Mouse (Mus musculus): ENCODE results near the gene Clca2. TPM values are rescaled to one million over a fixed set of nuclear protein-coding genes. Genes with fewer than 3 reads are reported as not detected.

Clca2 gene
- polyA plus RNA-seq, 1 experiment from 2014 or later = 2.9 TPM

DNA sequence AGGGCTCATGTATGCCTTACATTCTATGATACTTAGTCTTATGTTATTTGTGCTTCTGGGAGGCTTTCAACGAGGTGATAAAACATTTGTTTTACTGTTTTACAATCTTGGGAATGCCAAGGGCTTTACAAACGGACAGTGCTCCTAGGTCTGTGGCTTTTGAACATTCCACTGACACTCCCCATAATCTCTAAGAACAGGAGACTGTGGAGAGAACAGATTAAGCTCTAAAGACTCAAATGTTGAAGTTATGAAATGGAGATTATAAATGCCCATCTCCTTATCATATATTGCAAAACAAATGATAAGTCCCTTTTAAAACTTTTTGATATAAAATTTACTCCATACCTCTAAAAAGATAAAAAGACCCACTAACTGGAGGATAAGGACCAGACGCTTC, 60.4 kb downstream of the Clca2 start:
- no peaks in the 10 kb centered on the region for H3K4me1 ChIP-seq (replicated peaks; ENCODE audit: control insufficient read depth, insufficient read depth)
- H3K27me3 ChIP-seq (ENCODE audit: control insufficient read depth, insufficient read depth, low read length) = no peaks in the 10 kb centered on the region
- DNase-seq (ENCODE audit: low spot score) (no peak), ATAC-seq (ENCODE audit: low FRiP score, low TSS enrichment) (no peak)
- H3K4me3 ChIP-seq (ENCODE audit: low read depth, low read length) = no peak overlapping the region
- H3K36me3 ChIP-seq (ENCODE audit: control insufficient read depth, insufficient read depth, low read length) = no peaks in the 10 kb centered on the region
- H3K9ac ChIP-seq (ENCODE audit: low read length) = no peak overlapping the region
- WGBS = 49% methylated on average over 3 of the region's 3 CpGs
- no peak overlapping the region for H3K4me2 ChIP-seq (replicated peaks; ENCODE audit: low read depth)
- no peak overlapping the region for H3K27ac ChIP-seq (replicated peaks)
- no peaks in the 10 kb centered on the region for H3K9me3 ChIP-seq (ENCODE audit: control insufficient read depth, low read length)
- TF ChIP-seq EP300 (optimal IDR thresholded peaks at IDR 0.05) (no peak), CTCF (IDR thresholded peaks at IDR 0.05; ENCODE audit: low read depth) (no peak)

DNA sequence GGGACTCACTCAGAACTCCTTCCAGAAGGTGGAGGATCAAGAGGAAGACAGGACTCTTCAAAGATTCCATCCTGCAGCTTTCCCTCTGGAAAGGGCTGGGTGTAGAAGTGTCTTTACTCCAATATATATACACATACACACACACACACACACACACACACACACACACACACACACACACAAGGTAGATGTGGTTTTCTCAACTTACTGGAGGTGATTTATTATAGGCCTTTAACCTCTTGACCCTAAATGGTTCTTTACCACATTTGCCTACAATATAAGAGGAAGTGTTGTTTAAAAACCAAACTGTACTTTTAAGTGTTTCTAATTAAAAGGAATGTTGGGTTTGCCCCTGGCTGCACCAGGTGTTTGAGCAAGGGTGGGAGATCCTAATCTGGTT, 66.6 kb downstream of the Clca2 start, which contains the start of gene Clca1:
Gene Clca1, minus strand, starts transcription at position 101 of the 400 bp plus-strand sequence.
- TF ChIP-seq CTCF (IDR thresholded peaks at IDR 0.05; ENCODE audit: low read depth) (no peak), EP300 (optimal IDR thresholded peaks at IDR 0.05) (no peak)
- ATAC-seq (ENCODE audit: low FRiP score, low TSS enrichment) = no peak
- Histone ChIP-seq H3K27me3 (ENCODE audit: control insufficient read depth, insufficient read depth, low read length) (no peaks in the 10 kb centered on the region), H3K4me3 (ENCODE audit: low read depth, low read length) (no peak within 1 kb of the TSS), H3K27ac (replicated peaks) (no peak within 1 kb of the TSS), H3K9me3 (ENCODE audit: control insufficient read depth, low read length) (no peaks in the 10 kb centered on the region), H3K9ac (ENCODE audit: low read length) (no peak within 1 kb of the TSS), H3K4me1 (replicated peaks; ENCODE audit: control insufficient read depth, insufficient read depth) (no peaks in the 10 kb centered on the region), H3K36me3 (ENCODE audit: control insufficient read depth, insufficient read depth, low read length) (no peaks in the 10 kb centered on the region), H3K4me2 (replicated peaks; ENCODE audit: low read depth) (no peak within 1 kb of the TSS)
- no peak for DNase-seq (ENCODE audit: low spot score)

DNA sequence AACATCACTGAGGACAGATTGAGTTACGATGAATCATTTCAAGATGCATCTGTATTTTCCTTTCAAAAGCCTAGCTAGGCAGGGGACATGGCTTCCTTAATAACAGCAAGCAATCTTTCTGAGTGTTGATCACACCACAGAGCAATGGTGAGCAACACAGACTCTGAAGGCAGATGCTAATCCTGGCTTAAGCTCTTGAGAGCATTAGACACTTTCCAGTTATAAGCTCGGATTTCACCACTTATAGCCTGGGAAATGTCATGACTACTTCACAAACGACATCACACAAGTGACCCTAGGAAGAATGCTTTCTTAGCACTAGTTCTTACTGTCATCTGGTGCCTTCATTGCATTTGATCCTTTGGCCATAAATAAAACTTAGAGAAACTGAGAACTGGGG, 71.2 kb downstream of the Clca2 start:
- H3K9me3 ChIP-seq (ENCODE audit: control insufficient read depth, low read length) = no peaks in the 10 kb centered on the region
- no peaks in the 10 kb centered on the region for H3K36me3 ChIP-seq (ENCODE audit: control insufficient read depth, insufficient read depth, low read length)
- WGBS = 58% methylated on average over 3 of the region's 3 CpGs
- no peaks in the 10 kb centered on the region for H3K27me3 ChIP-seq (ENCODE audit: control insufficient read depth, insufficient read depth, low read length)
- H3K9ac ChIP-seq (ENCODE audit: low read length) = no peak overlapping the region
- no peaks in the 10 kb centered on the region for H3K4me1 ChIP-seq (replicated peaks; ENCODE audit: control insufficient read depth, insufficient read depth)
- no peak for ATAC-seq (ENCODE audit: low FRiP score, low TSS enrichment)
- no peak for DNase-seq (ENCODE audit: low spot score)
- no peak overlapping the region for H3K4me3 ChIP-seq (ENCODE audit: low read depth, low read length)
- H3K4me2 ChIP-seq (replicated peaks; ENCODE audit: low read depth) = no peak overlapping the region
- no peak overlapping the region for H3K27ac ChIP-seq (replicated peaks)
- no peak for TF ChIP-seq CTCF (IDR thresholded peaks at IDR 0.05; ENCODE audit: low read depth)
- no peak for TF ChIP-seq EP300 (optimal IDR thresholded peaks at IDR 0.05)

DNA sequence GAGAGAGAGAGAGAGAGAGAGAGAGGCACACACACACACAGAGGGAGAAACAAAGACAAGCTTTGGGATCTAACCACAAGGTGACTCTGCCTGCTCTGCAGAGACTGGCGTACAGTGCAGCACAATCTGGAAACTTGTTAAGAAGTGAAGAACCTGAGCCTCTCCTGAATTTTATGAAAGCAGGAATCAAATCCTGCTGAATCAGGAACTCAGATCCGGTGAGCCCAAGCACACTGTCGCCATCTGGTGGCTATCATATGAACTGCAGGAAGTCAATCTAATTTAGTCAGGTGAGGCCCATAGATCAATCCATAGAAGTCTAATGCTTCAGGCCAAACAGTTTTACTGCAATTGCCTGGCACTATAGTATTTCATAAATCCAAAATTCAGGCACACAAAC, 72.5 kb downstream of the Clca2 start:
- DNase-seq (ENCODE audit: low spot score) (peak; percentile 48), ATAC-seq (ENCODE audit: low FRiP score, low TSS enrichment) (no peak)
- WGBS = 29% methylated on average over 3 of the region's 3 CpGs
- no peak overlapping the region for H3K27ac ChIP-seq (replicated peaks)
- H3K4me2 ChIP-seq (replicated peaks; ENCODE audit: low read depth) = no peak overlapping the region
- no peak overlapping the region for H3K9ac ChIP-seq (ENCODE audit: low read length)
- TF ChIP-seq CTCF (IDR thresholded peaks at IDR 0.05; ENCODE audit: low read depth) (peak; percentile 95), EP300 (optimal IDR thresholded peaks at IDR 0.05) (no peak)
- H3K4me3 ChIP-seq (ENCODE audit: low read depth, low read length) = no peak overlapping the region
- no peaks in the 10 kb centered on the region for H3K9me3 ChIP-seq (ENCODE audit: control insufficient read depth, low read length)
- H3K27me3 ChIP-seq (ENCODE audit: control insufficient read depth, insufficient read depth, low read length) = no peaks in the 10 kb centered on the region
- no peaks in the 10 kb centered on the region for H3K36me3 ChIP-seq (ENCODE audit: control insufficient read depth, insufficient read depth, low read length)
- H3K4me1 ChIP-seq (replicated peaks; ENCODE audit: control insufficient read depth, insufficient read depth) = no peaks in the 10 kb centered on the region

Other genes with a start within 250 kb of the Clca2 start
- gene Clca4b, start 166.9 kb downstream of the Clca2 start, polyA plus RNA-seq (2015; fragmentation: Nextera tagmentation; extraction: Ambion mirVana) = not detected in 2 replicates
- gene Clca4a, start 124.4 kb downstream of the Clca2 start, polyA plus RNA-seq (2015; fragmentation: Nextera tagmentation; extraction: Ambion mirVana) = 0.06 and 0.07 TPM in 2 replicates
- gene Clca1, start 66.7 kb downstream of the Clca2 start, polyA plus RNA-seq (2015; fragmentation: Nextera tagmentation; extraction: Ambion mirVana) = 6.8 and 20.2 TPM in 2 replicates
- 7.1 and 8.8 TPM in 2 replicates for gene Odf2l, start 19.1 kb upstream of the Clca2 start, polyA plus RNA-seq (2015; fragmentation: Nextera tagmentation; extraction: Ambion mirVana)
- gene Col24a1, start 193.0 kb upstream of the Clca2 start, polyA plus RNA-seq (2015; fragmentation: Nextera tagmentation; extraction: Ambion mirVana) = 0.89 and 1.1 TPM in 2 replicates